Mouse (Mus musculus): ENCODE results near the gene Gas7.

- no peak for TF ChIP-seq CTCF (conservative IDR thresholded peaks at IDR 0.05; ENCODE audit: insufficient read depth, insufficient read length, low read depth, low read length)
- no peak for TF ChIP-seq POLR2A (IDR thresholded peaks at IDR 0.05; ENCODE audit: low read depth, low read length)
These were observed 177.7 kb downstream of the Gas7 start for GRCm38 (mm10) chr11:67632906-67633305.
